Mouse (Mus musculus) embryonic facial prominence, embryonic 11.5 days (tissue): ENCODE results near the gene Enpp6. TPM values are rescaled to one million over a fixed set of nuclear protein-coding genes. Genes with fewer than 3 reads are reported as not detected.

Source experiments
- ATAC-seq: fragments of 200-750 bp; cut with Nextera tagmentation; replicated peaks from 2 replicates; pipeline ENCODE4 v1.8.0; 2017; ENCODE audit warnings: low read depth; ENCODE audit not compliant: insufficient number of reproducible peaks, low FRiP score, low TSS enrichment
- DNase-seq: peaks from one replicate; pipeline ENCODE4 v3.0.0-alpha.2; 2015; ENCODE audit warnings: low spot score
- H3K27ac ChIP-seq: fragments of 300-500 bp; sonication (generic); replicated peaks from 2 replicates; pipeline ENCODE4 v1.5.1; 2014; ENCODE audit warnings: mild to moderate bottlenecking, low read depth, low read length, control low read depth
- H3K27me3 ChIP-seq: fragments of 300-500 bp; sonication (generic); 2 replicates; pipeline ENCODE4 v1.6.1; 2014; ENCODE audit warnings: mild to moderate bottlenecking, low read length, moderate library complexity, mixed read lengths; ENCODE audit not compliant: control insufficient read depth, insufficient read depth
- H3K36me3 ChIP-seq: fragments of 300-500 bp; sonication (generic); replicated peaks from 2 replicates; pipeline ENCODE4 v1.6.1; 2014; ENCODE audit warnings: low read depth, mild to moderate bottlenecking, low read length, moderate library complexity, mixed read lengths; ENCODE audit not compliant: control insufficient read depth, insufficient read depth
- H3K4me1 ChIP-seq: fragments of 300-500 bp; sonication (generic); 2 replicates; pipeline ENCODE4 v1.6.1; 2014; ENCODE audit warnings: low read length, mixed read lengths; ENCODE audit not compliant: control insufficient read depth, insufficient read depth
- H3K4me2 ChIP-seq: fragments of 300-500 bp; sonication (generic); 2 replicates; pipeline ENCODE4 v1.6.1; 2014; ENCODE audit warnings: low read depth, mild to moderate bottlenecking, control low read depth, low read length, moderate library complexity
- H3K4me3 ChIP-seq: fragments of 300-500 bp; sonication (generic); 2 replicates; pipeline ENCODE4 v1.5.1; 2014; ENCODE audit warnings: low read depth, low read length, control low read depth
- H3K9ac ChIP-seq: fragments of 300-500 bp; sonication (generic); replicated peaks from 2 replicates; pipeline ENCODE4 v1.6.1; 2014; ENCODE audit warnings: mild to moderate bottlenecking, control low read depth, low read length
- H3K9me3 ChIP-seq: fragments of 300-500 bp; sonication (generic); replicated peaks from 2 replicates; pipeline ENCODE4 v1.6.1; 2016; ENCODE audit warnings: mild to moderate bottlenecking, low read length, inconsistent platforms, mixed read lengths; ENCODE audit not compliant: control insufficient read depth
- WGBS: fragments of 180-500 bp; shearing (Covaris S2); extraction: QIAGEN DNeasy Blood & Tissue Kit; methylation state at CpG from one replicate; pipeline ENCODE4 v1.1.7; 2014; 5-methylcytosine and 5-hydroxymethylcytosine counted together
- polyA plus RNA-seq: library from polyadenylated mRNA; unstranded; fragments of >200 nt; fragmentation: Nextera tagmentation; extraction: Ambion mirVana; gene quantifications from 2 replicates; pipeline ENCODE4 v1.2.1, GENCODE M21; 2014

Gene Enpp6
- polyA plus RNA-seq, 1 experiment from 2014 or later = 0.21 TPM

DNA sequence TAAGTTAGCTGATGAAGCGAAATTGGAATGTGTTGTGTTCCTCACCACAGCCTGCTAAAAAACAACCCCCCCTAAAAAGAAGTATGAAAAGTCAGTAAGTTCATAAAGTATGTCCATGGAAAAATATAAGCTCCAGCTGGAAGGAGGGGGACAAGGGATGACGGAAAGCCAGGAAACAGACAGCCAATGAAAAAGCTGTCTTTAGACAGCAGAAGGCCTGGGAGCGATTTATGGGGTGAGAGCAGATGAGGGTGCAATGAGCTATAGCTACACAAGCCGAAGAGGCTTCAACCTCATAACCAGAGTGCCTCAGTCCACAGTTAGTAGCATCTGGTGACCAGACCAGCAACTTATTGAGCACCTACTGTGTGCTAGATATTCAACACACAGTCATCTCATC is 93.3 kb downstream of the Enpp6 start:
- Histone ChIP-seq H3K36me3 (no peaks in the 10 kb centered on the region), H3K9me3 (no peaks in the 10 kb centered on the region), H3K27ac (no peak overlapping the region), H3K9ac (no peak overlapping the region), H3K4me2 (no peak overlapping the region), H3K4me3 (no peak overlapping the region), H3K27me3 (no peaks in the 10 kb centered on the region), H3K4me1 (no peaks in the 10 kb centered on the region)
- DNase-seq (no peak), ATAC-seq (no peak)
- WGBS = 84% methylated on average over 4 of the region's 4 CpGs

DNA sequence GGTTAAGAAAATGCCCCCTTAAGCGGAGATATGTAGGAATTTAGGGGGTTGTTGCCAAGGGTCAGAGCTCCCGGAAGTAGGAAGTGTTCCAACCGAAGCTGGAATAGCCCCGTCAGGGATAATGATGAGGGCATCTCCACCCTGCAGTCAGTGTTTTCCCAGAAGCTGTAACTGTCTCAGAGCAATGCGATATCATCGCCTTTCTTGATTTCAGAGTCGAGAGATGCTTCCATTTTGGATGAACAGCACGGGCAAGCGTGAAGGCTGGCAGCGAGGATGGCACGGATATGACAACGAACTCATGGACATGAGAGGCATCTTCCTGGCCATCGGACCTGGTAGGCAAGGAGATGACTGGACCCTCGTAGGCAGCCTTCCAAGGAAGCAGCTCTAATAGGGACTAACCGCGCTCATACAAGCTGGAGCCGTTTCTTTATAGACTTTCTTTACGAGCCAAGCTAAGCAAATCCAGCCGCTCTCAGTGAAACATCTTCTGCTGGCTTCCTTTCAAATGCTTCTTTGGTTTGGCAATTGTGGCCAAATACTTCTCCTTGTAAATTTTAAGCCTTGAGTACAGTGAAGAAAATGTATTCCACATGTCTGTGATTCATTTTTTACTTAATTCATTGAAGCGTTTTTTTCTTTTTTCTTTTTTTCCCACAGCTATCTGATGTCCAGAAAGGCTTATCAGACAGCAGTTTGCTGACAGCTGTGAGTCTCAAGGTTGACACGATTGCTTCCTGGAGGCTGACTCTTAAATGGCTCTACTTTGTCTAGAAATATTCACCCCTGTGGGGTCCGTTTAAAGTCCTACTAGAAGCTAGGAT is 95.7 kb downstream of the Enpp6 start:
- H3K4me3 ChIP-seq = no peak overlapping the region
- no peaks in the 10 kb centered on the region for H3K36me3 ChIP-seq
- ATAC-seq = no peak
- no peak overlapping the region for H3K4me2 ChIP-seq
- DNase-seq = no peak
- 79% methylated on average over 22 of the region's 22 CpGs for WGBS
- no peaks in the 10 kb centered on the region for H3K4me1 ChIP-seq
- no peaks in the 10 kb centered on the region for H3K27me3 ChIP-seq
- H3K9me3 ChIP-seq = no peaks in the 10 kb centered on the region
- no peak overlapping the region for H3K27ac ChIP-seq
- H3K9ac ChIP-seq = no peak overlapping the region

DNA sequence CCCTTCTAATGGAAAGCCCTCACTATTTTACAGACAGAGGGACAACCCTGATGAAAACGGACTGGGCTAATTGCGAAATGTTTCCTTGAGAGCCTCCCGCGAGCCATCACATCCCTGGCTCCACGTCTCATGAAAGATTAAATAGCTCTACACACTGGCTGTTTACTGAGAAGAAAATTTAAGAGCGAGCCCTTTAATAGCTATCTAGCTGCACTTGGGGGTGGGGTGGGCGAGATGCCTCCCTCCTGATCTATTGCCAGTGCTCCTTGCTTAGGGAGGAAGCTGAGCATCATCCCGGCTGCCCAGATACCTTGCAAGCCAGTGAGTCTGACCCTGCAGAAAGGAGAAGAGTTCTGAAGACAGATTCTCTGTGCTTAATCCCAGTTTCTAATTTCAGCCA is 103.3 kb downstream of the Enpp6 start:
- DNase-seq = no peak
- 84% methylated on average over 8 of the region's 8 CpGs for WGBS

DNA sequence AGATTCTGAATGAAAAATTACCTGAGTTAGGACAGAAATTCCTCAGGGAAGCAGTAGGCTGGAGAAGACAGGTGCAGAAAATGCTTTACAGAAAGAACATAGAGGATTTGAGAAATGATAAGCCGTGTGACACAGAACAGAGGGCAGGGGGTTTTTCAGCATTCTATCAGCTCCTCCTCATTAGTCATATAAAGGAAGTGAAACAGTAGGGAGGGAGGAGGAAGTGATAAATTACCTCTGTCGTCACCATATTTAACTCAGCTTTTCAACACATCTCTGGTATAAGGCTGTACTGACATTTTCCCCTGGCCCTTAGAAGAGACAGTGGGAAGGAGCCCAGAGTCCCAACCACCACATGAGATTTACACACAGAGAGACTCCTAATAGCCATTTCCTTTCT is 118.9 kb downstream of the Enpp6 start:
- Histone ChIP-seq H3K9ac (no peak overlapping the region), H3K27ac (no peak overlapping the region), H3K4me1 (no peaks in the 10 kb centered on the region), H3K4me2 (no peak overlapping the region), H3K4me3 (no peak overlapping the region), H3K9me3 (no peaks in the 10 kb centered on the region), H3K27me3 (no peaks in the 10 kb centered on the region), H3K36me3 (no peaks in the 10 kb centered on the region)
- DNase-seq = no peak
- ATAC-seq = no peak
- WGBS = 69% methylated on average over 2 of the region's 2 CpGs

More for the DNA sequence above, 103.3 kb downstream of the Enpp6 start:
- H3K4me3 ChIP-seq = no peak overlapping the region
- no peak overlapping the region for H3K9ac ChIP-seq
- no peaks in the 10 kb centered on the region for H3K36me3 ChIP-seq
- H3K9me3 ChIP-seq = no peaks in the 10 kb centered on the region
- no peak overlapping the region for H3K27ac ChIP-seq
- H3K4me1 ChIP-seq = no peaks in the 10 kb centered on the region
- H3K27me3 ChIP-seq = no peaks in the 10 kb centered on the region
- no peak overlapping the region for H3K4me2 ChIP-seq
- no peak for ATAC-seq

DNA sequence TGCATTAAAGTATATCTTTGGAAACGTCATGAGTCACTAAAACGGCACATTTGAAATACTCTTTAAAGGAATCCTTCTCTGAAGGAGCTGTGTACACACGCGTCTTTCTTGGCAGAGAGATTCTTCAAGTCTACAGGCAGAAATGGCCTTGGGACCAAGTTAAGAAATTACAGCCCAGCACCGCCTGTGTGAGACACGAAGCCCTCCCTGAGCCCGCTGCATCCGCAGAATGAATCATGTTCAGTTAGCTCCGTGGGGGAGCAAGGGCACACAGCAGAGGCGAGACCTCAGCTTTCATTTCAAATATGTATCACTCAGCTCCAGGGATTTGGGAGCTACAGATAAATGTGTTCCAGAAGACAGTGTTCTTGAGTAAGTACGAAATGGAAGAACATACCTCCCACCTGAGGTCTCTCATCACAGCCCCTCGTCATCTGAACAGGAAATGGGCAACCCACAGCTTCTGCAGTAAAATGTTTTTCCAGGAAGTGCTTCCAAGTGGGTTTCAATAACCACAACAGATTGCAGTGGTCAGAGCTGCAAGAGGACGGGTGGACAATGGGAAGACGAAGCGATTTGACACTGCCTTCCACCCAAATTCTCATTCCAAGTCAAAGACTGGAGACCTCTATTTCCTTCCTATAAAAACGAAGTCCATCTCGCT is 127.6 kb downstream of the Enpp6 start:
- ATAC-seq (no peak), DNase-seq (no peak)
- H3K27ac ChIP-seq = no peak overlapping the region
- H3K4me2 ChIP-seq = no peak overlapping the region
- H3K36me3 ChIP-seq = no peaks in the 10 kb centered on the region
- 83% methylated on average over 17 of the region's 17 CpGs for WGBS
- no peak overlapping the region for H3K4me3 ChIP-seq
- H3K9ac ChIP-seq = no peak overlapping the region
- H3K27me3 ChIP-seq = no peaks in the 10 kb centered on the region
- H3K9me3 ChIP-seq = no peaks in the 10 kb centered on the region
- H3K4me1 ChIP-seq = no peaks in the 10 kb centered on the region

DNA sequence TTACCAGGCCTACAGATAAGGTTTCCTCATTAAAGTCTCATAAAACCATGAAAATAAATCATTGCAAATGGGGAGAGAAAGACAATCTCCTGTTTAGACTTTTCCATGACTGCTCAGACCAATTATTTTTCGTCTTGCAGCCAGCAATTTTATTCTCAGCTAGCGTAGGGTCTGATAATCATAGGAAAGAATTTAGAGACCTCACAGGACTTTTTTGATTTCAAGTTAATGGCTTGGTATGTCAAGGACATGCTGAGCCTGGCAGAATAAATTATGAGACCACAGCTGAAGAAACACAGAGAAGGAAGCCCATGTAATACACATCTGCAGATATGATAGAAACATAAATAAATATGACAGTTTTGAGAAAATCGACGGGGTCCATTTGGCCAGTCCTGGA is 130.6 kb downstream of the Enpp6 start:
- Histone ChIP-seq H3K4me1 (no peaks in the 10 kb centered on the region), H3K9me3 (no peaks in the 10 kb centered on the region), H3K4me3 (no peak overlapping the region), H3K9ac (no peak overlapping the region), H3K27me3 (no peaks in the 10 kb centered on the region), H3K27ac (no peak overlapping the region), H3K36me3 (no peaks in the 10 kb centered on the region), H3K4me2 (no peak overlapping the region)
- ATAC-seq (no peak), DNase-seq (peak; percentile 40)
- 58% methylated on average over 4 of the region's 4 CpGs for WGBS

DNA sequence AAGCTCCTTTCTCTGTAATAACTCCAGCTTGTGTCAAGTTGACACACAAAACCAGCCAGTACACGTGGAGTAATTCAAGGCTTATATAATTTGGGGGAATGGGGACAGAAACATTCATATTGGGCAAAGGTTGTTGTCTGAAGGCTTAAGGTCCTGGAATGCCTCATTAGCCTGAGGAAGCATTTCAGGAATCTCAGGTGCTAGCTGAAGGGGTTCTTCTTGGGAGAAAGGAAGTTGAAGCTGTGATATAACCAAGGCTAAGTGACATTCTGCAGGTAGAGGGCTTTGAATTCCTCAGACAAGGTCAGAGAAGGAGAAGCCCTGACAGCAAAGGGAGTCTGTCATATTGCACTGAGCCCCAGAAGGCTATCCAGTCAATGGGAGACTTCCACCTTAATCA is 133.2 kb downstream of the Enpp6 start:
- Histone ChIP-seq H3K27me3 (no peaks in the 10 kb centered on the region), H3K36me3 (no peaks in the 10 kb centered on the region), H3K4me3 (no peak overlapping the region), H3K27ac (no peak overlapping the region), H3K4me2 (no peak overlapping the region), H3K4me1 (no peaks in the 10 kb centered on the region), H3K9me3 (no peaks in the 10 kb centered on the region), H3K9ac (no peak overlapping the region)
- DNase-seq (no peak), ATAC-seq (no peak)
- 50% methylated on average over 1 of the region's 1 CpGs for WGBS

DNA sequence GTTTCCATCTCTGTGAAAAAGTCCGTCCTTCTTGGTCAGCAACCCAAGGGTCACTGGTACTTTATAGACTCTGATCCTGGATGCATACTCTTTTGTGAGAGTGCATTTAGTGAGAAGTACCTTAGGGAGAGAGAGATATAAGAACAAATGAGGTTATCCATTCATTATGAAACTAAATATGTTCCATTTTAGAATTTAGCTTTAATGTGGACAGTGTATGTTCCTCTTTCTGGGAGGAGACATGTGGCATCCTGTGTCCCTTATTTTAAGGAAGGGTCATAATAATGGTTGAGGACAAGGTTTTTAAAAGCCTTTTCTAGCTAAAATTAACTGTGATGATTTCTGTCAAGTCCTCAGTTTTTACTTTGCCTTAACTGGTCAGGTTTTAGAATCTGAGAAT is 142.2 kb downstream of the Enpp6 start:
- Histone ChIP-seq H3K4me2 (no peak overlapping the region), H3K27ac (no peak overlapping the region), H3K4me1 (no peaks in the 10 kb centered on the region), H3K9ac (no peak overlapping the region), H3K9me3 (no peaks in the 10 kb centered on the region), H3K27me3 (no peaks in the 10 kb centered on the region), H3K4me3 (no peak overlapping the region), H3K36me3 (no peaks in the 10 kb centered on the region)
- WGBS = 92% methylated on average over 1 of the region's 1 CpGs
- ATAC-seq (no peak), DNase-seq (no peak)
